Mouse (Mus musculus) cerebellum, adult 2 months (tissue): Measurements from ENCODE around the gene Sgce. TPM values are rescaled to one million over a fixed set of nuclear protein-coding genes. Genes with fewer than 3 reads are reported as not detected.

Experiments used
- DNase-seq, 2 experiments: peaks; one replicate each; pipeline ENCODE4 v3.0.0; 2021
- H3K27ac ChIP-seq: fragments of 200-500 bp; 2 replicates; pipeline ENCODE4 v1.5.1; 2012; ENCODE audit warnings: low read length, control low read depth, inconsistent platforms; ENCODE audit not compliant: insufficient read depth
- H3K27me3 ChIP-seq: fragments of 200-500 bp; 2 replicates; pipeline ENCODE4 v1.6.1; 2012; ENCODE audit warnings: inconsistent platforms, mild to moderate bottlenecking, low read length, moderate library complexity; ENCODE audit not compliant: control insufficient read depth, insufficient read depth
- H3K4me1 ChIP-seq: fragments of 200-500 bp; 2 replicates; pipeline ENCODE4 v1.6.1; 2011; ENCODE audit warnings: low read length; ENCODE audit not compliant: control insufficient read depth, insufficient read depth
- H3K4me3 ChIP-seq: fragments of 200-500 bp; replicated peaks from 2 replicates; pipeline ENCODE3; 2011; ENCODE audit warnings: mild to moderate bottlenecking, low read depth, low read length, control low read depth; ENCODE audit not compliant: insufficient read depth
- CTCF ChIP-seq: fragments of 200-500 bp; IDR thresholded peaks from 2 replicates; pipeline ENCODE4 v1.5.1; 2011; ENCODE audit warnings: low read depth, mild to moderate bottlenecking, control low read depth, low read length, moderate library complexity, borderline replicate concordance; ENCODE audit not compliant: insufficient read depth
- POLR2A ChIP-seq: fragments of 200-500 bp; IDR thresholded peaks from 2 replicates; pipeline ENCODE4 v1.6.1; 2011; ENCODE audit warnings: low read length, control low read depth, borderline replicate concordance; ENCODE audit not compliant: insufficient read depth
- WGBS: fragments of 180-500 bp; shearing (Covaris S2); methylation state at CpG from one replicate; pipeline ENCODE4 v1.1.7; 2018; 5-methylcytosine and 5-hydroxymethylcytosine counted together
- polyA plus RNA-seq: library from polyadenylated mRNA; depleted of rRNA; stranded (reverse); fragments of >200 nt; gene quantifications from 2 replicates; pipeline ENCODE4 v1.2.3, GENCODE M21; 2012

The Sgce gene
- polyA plus RNA-seq, 1 experiment: 40.5 TPM

DNA sequence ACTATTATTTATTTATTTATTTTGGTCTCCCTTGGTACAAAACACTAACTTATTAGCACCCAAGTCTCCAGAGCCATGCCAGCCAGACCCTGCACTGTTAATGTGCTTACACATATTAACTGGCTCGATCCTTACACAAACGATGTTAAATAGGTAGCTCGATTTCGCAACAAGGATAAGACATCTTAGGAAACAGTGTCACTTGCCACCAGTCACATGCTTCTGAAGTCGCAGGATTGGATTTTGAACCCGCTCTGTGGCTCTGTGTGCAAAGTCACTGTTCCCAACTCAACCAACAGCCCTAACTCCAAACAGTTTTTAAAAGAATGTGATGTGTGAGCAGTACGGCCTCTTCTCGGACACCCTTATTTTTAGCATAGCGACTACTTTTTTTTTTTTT, 10.6 kb downstream of the Sgce start:
- DNase-seq: no peak
- no peak overlapping the region for H3K4me3 ChIP-seq
- H3K27me3 ChIP-seq: no peaks in the 10 kb centered on the region
- WGBS: 87% methylated on average over 9 of the region's 9 CpGs
- H3K4me1 ChIP-seq: peaks cover 3% of the 10 kb centered on the region; the same call in 1 of the 2 replicates
- no peak overlapping the region for H3K27ac ChIP-seq
- TF ChIP-seq POLR2A: no peak
- no peak for TF ChIP-seq CTCF

DNA sequence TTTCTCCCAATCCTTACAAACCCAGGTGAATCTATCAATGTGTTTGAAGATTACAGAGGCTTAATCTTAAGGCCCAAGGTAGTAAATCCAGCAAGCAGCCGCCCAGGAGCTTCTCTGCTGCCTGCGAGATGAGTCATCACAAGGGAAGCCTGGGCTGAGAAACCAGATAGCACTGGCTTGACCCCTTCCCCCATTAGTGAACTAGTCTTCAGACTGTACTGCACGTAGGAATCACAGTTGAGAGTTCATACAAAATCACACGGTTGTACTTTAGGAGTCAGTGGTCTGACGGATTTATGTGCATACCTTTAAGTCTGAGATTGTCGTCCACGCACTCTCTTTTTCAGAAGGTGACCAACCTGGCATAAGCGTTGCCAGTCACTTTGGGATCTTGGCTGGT, 13.8 kb downstream of the Sgce start:
- H3K4me1 ChIP-seq: no peaks in the 10 kb centered on the region
- H3K4me3 ChIP-seq: no peak overlapping the region
- 88% methylated on average over 8 of the region's 8 CpGs for WGBS
- TF ChIP-seq POLR2A (no peak), CTCF (no peak)
- no peak for DNase-seq
- H3K27me3 ChIP-seq: no peaks in the 10 kb centered on the region
- H3K27ac ChIP-seq: no peak overlapping the region

DNA sequence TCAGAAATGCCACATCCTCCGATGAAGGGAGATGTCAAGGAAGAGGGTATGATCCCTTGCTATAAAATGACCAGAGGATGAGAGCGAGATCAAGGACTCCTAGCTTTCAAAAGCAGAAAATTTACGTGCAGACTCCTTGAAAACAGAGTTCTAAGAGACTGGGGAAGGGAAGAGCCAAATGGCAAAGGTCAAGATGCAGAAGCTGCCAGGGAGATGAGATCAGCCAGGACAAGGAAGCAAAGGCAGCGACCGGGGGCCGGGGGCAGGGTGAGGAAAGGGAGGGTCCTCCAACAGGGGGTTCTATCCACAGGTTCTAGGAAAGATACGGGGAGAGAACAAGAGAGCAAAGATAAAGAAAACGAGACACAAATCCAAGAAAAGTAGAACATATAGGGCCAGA, 15.3 kb downstream of the Sgce start:
- H3K4me3 ChIP-seq: no peak overlapping the region
- no peak for DNase-seq
- H3K27ac ChIP-seq: no peak overlapping the region
- TF ChIP-seq POLR2A (no peak), CTCF (no peak)
- H3K27me3 ChIP-seq: no peaks in the 10 kb centered on the region
- 69% methylated on average over 8 of the region's 8 CpGs for WGBS
- H3K4me1 ChIP-seq: no peaks in the 10 kb centered on the region

DNA sequence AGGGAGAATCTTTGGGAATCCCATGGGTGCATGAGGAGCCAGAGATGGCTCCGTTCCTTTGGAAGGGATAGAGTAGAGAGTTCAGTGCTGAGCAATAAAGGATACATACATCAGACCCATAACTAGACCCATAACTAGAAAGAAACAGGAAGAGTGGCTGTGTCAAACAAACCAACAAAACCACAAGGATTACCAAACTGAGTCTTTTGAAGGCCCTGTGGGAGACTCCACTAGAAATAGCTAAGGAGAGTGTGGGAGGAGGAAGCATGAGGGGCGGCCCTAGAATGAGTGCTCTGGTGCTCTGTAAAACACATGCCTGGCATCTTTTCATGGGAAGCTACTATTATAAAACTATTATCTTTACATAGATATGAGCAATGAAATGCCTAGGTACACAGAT, 18.7 kb downstream of the Sgce start:
- no peak for DNase-seq
- H3K4me1 ChIP-seq: no peaks in the 10 kb centered on the region
- no peaks in the 10 kb centered on the region for H3K27me3 ChIP-seq
- H3K4me3 ChIP-seq: no peak overlapping the region
- no peak overlapping the region for H3K27ac ChIP-seq
- TF ChIP-seq CTCF (no peak), POLR2A (no peak)
- WGBS: 89% methylated on average over 2 of the region's 2 CpGs

GRCm38 (mm10) chr6:4723998-4724757, 22.8 kb downstream of the Sgce start:
- Histone ChIP-seq H3K27me3 (no peaks in the 10 kb centered on the region), H3K4me3 (no peak overlapping the region), H3K4me1 (no peaks in the 10 kb centered on the region), H3K27ac (no peak overlapping the region)
- DNase-seq: no peak
- 62% methylated on average over 15 of the region's 15 CpGs for WGBS
- no peak for TF ChIP-seq POLR2A
- TF ChIP-seq CTCF: no peak

GRCm38 (mm10) chr6:4722739-4723138, 24.3 kb downstream of the Sgce start:
- Histone ChIP-seq H3K4me3 (no peak overlapping the region), H3K27ac (no peak overlapping the region)
- 88% methylated on average over 13 of the region's 13 CpGs for WGBS

GRCm38 (mm10) chr6:4722142-4722541, 24.9 kb downstream of the Sgce start:
- no peaks in the 10 kb centered on the region for H3K27me3 ChIP-seq
- no peak overlapping the region for H3K27ac ChIP-seq
- 27% methylated on average over 6 of the region's 6 CpGs for WGBS
- no peak overlapping the region for H3K4me3 ChIP-seq
- no peaks in the 10 kb centered on the region for H3K4me1 ChIP-seq
- no peak for DNase-seq
- TF ChIP-seq POLR2A: no peak
- no peak for TF ChIP-seq CTCF

More at GRCm38 (mm10) chr6:4722739-4723138, 24.3 kb downstream of the Sgce start:
- Histone ChIP-seq H3K4me1 (no peaks in the 10 kb centered on the region), H3K27me3 (no peaks in the 10 kb centered on the region)
- TF ChIP-seq CTCF: no peak
- no peak for DNase-seq

DNA sequence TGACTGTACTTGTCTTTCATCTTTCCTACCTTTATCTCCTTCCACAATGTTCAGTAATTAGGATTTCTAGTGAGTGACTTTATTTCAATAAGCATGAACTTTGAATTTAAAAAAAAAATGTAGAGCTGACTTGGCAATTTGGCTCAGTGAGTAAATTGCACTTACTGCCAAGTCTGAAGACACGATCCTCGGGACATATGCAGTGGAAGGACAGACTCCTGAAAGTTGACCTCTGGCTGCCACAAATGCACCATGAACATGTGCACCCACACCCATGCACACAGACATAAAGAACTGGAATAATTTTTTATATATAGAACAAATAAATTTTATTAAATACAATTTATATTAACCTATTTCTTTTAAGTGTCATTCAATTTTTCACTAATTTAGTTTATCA, 29.7 kb downstream of the Sgce start:
- Histone ChIP-seq H3K4me3 (no peak overlapping the region), H3K27me3 (no peaks in the 10 kb centered on the region), H3K4me1 (no peaks in the 10 kb centered on the region), H3K27ac (no peak overlapping the region)
- TF ChIP-seq CTCF: no peak
- TF ChIP-seq POLR2A: no peak
- WGBS: 21% methylated on average over 2 of the region's 2 CpGs
- DNase-seq: no peak
